Mouse (Mus musculus) adrenal gland, postnatal 36 days (tissue): ENCODE measurements around the gene Hoxc6. TPM values are rescaled to one million over a fixed set of nuclear protein-coding genes. Genes with fewer than 3 reads are reported as not detected.

Experiments used
- DNase-seq, 2 experiments: peaks; one replicate each; pipeline ENCODE4 v3.0.0; 2021; ENCODE audit warnings: mixed read lengths in 1 of 2
- total RNA-seq, 2 experiments: library from RNA; stranded (reverse); gene quantifications; 2 replicates each; pipeline ENCODE4 v1.2.3; 2021

Gene Hoxc6
- total RNA-seq, 2 experiments from 2014 or later: 43.2 to 46.3 TPM

GRCm38 (mm10) chr15:103011928-103012486 is 13.9 kb downstream of the Hoxc6 start:
- peak; percentile 72 to 80 for DNase-seq

GRCm38 (mm10) chr15:103013238-103013984 is 15.4 kb downstream of the Hoxc6 start:
- peak in 1 of 2 experiments; percentile 82 for DNase-seq

- DNase-seq: peak; percentile 80 to 83
Measured at GRCm38 (mm10) chr15:103014166-103015008, 16.3 kb downstream of the Hoxc6 start.

- DNase-seq: peak in 1 of 2 experiments; percentile 45
Measured at GRCm38 (mm10) chr15:103015009-103015399, 16.9 kb downstream of the Hoxc6 start.

GRCm38 (mm10) chr15:103015406-103016166 is 17.5 kb downstream of the Hoxc6 start:
- DNase-seq: peak in 1 of 2 experiments; percentile 49

GRCm38 (mm10) chr15:103018636-103019035 is 20.6 kb downstream of the Hoxc6 start, which contains the start of gene Hoxc4:
Hoxc4 (plus strand) TSS chr15:103018934.
- no peak for DNase-seq

- no peak for DNase-seq
Measured at GRCm38 (mm10) chr15:103020899-103021418, 22.9 kb downstream of the Hoxc6 start.

GRCm38 (mm10) chr15:103021544-103021943 is 23.5 kb downstream of the Hoxc6 start:
- DNase-seq: no peak

- no peak for DNase-seq
Measured at GRCm38 (mm10) chr15:103024131-103024530, 26.1 kb downstream of the Hoxc6 start.

- peak; percentile 34 to 51 for DNase-seq
Measured at GRCm38 (mm10) chr15:103027266-103028235, 29.5 kb downstream of the Hoxc6 start.

GRCm38 (mm10) chr15:103028916-103029512 is 31.0 kb downstream of the Hoxc6 start:
- DNase-seq: no peak

- DNase-seq: no peak
Measured at GRCm38 (mm10) chr15:103030142-103030541, 32.1 kb downstream of the Hoxc6 start.

GRCm38 (mm10) chr15:103032167-103032566 is 34.1 kb downstream of the Hoxc6 start:
- no peak for DNase-seq

- DNase-seq: no peak
Measured at GRCm38 (mm10) chr15:103032646-103033575, 34.9 kb downstream of the Hoxc6 start.

- peak; percentile 74 to 76 for DNase-seq
Measured at GRCm38 (mm10) chr15:103034043-103034806, 36.2 kb downstream of the Hoxc6 start.

- peak; percentile 25 to 38 for DNase-seq
Measured at GRCm38 (mm10) chr15:103034807-103035547, 36.9 kb downstream of the Hoxc6 start.

GRCm38 (mm10) chr15:103035548-103035881 is 37.5 kb downstream of the Hoxc6 start:
- no peak for DNase-seq
